8 mouse cellular contexts compared by ENCODE assay signal in genomic region chr9:109073661-109074573, GRCm38 (mm10). TPM values are rescaled to one million over a fixed set of nuclear protein-coding genes. Genes with fewer than 3 reads are reported as not detected.
A peak's percentile ranks its signal among the peaks of the same experiment; 100 is the strongest.
DNase-seq lines count a peak whose midpoint lies in the region; ATAC-seq and TF ChIP-seq lines count a peak whose summit lies in the region.

Gene Atrip (minus strand): TSS chr9:109074124.

- H3K4me2 ChIP-seq in embryonic facial prominence, embryonic 14.5 days (ENCODE audit: low read depth, low read length), result peak within 1 kb of the TSS; percentile 88
- H3K4me2 ChIP-seq in limb, embryonic 13.5 days (replicated peaks), result peak within 1 kb of the TSS; percentile 83
- peak within 1 kb of the TSS; percentile 97 for H3K4me2 ChIP-seq in midbrain, embryonic 15.5 days

- peak; percentile 99 for ATAC-seq in embryonic facial prominence, embryonic 14.5 days (ENCODE audit: low read depth)
- peak; percentile 99 for ATAC-seq in limb, embryonic 13.5 days (ENCODE audit: low FRiP score, low read depth)
- peak; percentile 98 for ATAC-seq in midbrain, embryonic 15.5 days (replicated peaks)

- peak; percentile 91 for DNase-seq in A20 (ENCODE audit: low read depth, low spot score)
- DNase-seq in embryonic facial prominence, embryonic 14.5 days (ENCODE audit: low spot score), result peak; percentile 95
- peak; percentile 88 for DNase-seq in heart, adult 8-10 months (ENCODE audit: low spot score)
- peak; percentile 88 for DNase-seq in kidney, adult 9 months
- DNase-seq in spleen, adult 18-20 months, result peak; percentile 78 to 86

- H3K27ac ChIP-seq in bone marrow, adult 2 months (ENCODE audit: control insufficient read depth, insufficient read depth, low read depth, low read length, poor library complexity), result peak within 1 kb of the TSS; percentile 84
- peak within 1 kb of the TSS; percentile 80 for H3K27ac ChIP-seq in embryonic facial prominence, embryonic 14.5 days (replicated peaks; ENCODE audit: low read depth, low read length)
- H3K27ac ChIP-seq in limb, embryonic 13.5 days, result peak within 1 kb of the TSS; percentile 64; the same call in 1 of the 2 replicates
- H3K27ac ChIP-seq in midbrain, embryonic 15.5 days, result peak within 1 kb of the TSS; percentile 79

- peaks cover 45% of the 10 kb centered on the region for H3K36me3 ChIP-seq in embryonic facial prominence, embryonic 14.5 days (ENCODE audit: control insufficient read depth, insufficient read depth, low read length)
- peaks cover 33% of the 10 kb centered on the region for H3K36me3 ChIP-seq in limb, embryonic 13.5 days
- H3K36me3 ChIP-seq in midbrain, embryonic 15.5 days (replicated peaks), result peaks cover 12% of the 10 kb centered on the region

- TF ChIP-seq CTCF in bone marrow, adult 2 months (IDR thresholded peaks at IDR 0.05; ENCODE audit: control insufficient read depth, insufficient read depth, low read length), result no peak

- peaks cover 4% of the 10 kb centered on the region; the same call in 1 of the 2 replicates for H3K4me1 ChIP-seq in bone marrow, adult 2 months (ENCODE audit: control insufficient read depth, insufficient read depth, low read length)
- peaks cover 18% of the 10 kb centered on the region for H3K4me1 ChIP-seq in embryonic facial prominence, embryonic 14.5 days (ENCODE audit: control insufficient read depth, insufficient read depth, low read length)
- H3K4me1 ChIP-seq in limb, embryonic 13.5 days, result peaks cover 17% of the 10 kb centered on the region
- peaks cover 26% of the 10 kb centered on the region for H3K4me1 ChIP-seq in midbrain, embryonic 15.5 days

- TF ChIP-seq POLR2A in bone marrow, adult 2 months (IDR thresholded peaks at IDR 0.05; ENCODE audit: borderline replicate concordance, control insufficient read depth, low read depth, low read length), result peak; percentile 75; the same call in 1 of the 2 replicates

- H3K27me3 ChIP-seq in embryonic facial prominence, embryonic 14.5 days (replicated peaks; ENCODE audit: control insufficient read depth, insufficient read depth, low read length), result no peaks in the 10 kb centered on the region
- no peaks in the 10 kb centered on the region for H3K27me3 ChIP-seq in limb, embryonic 13.5 days
- H3K27me3 ChIP-seq in midbrain, embryonic 15.5 days (replicated peaks), result no peaks in the 10 kb centered on the region

- under 1% methylated on average over 57 of the region's 57 CpGs for WGBS in bone marrow, adult 2 months
- WGBS in embryonic facial prominence, embryonic 14.5 days, result under 1% methylated on average over 51 of the region's 57 CpGs
- WGBS in limb, embryonic 13.5 days, result under 1% methylated on average over 57 of the region's 57 CpGs
- whole genome bisulfite sequencing in midbrain, embryonic 15.5 days, result under 1% methylated on average over 57 of the region's 57 CpGs

- H3K9me3 ChIP-seq in embryonic facial prominence, embryonic 14.5 days (ENCODE audit: control insufficient read depth, low read length), result no peaks in the 10 kb centered on the region
- H3K9me3 ChIP-seq in limb, embryonic 13.5 days, result no peaks in the 10 kb centered on the region
- no peaks in the 10 kb centered on the region for H3K9me3 ChIP-seq in midbrain, embryonic 15.5 days

- H3K4me3 ChIP-seq in bone marrow, adult 2 months (replicated peaks; ENCODE audit: control insufficient read depth, low read depth, low read length), result peak within 1 kb of the TSS; percentile 86
- H3K4me3 ChIP-seq in embryonic facial prominence, embryonic 14.5 days (ENCODE audit: low read depth, low read length), result peak within 1 kb of the TSS; percentile 85
- H3K4me3 ChIP-seq in limb, embryonic 13.5 days, result peak within 1 kb of the TSS; percentile 60
- peak within 1 kb of the TSS; percentile 83 for H3K4me3 ChIP-seq in midbrain, embryonic 15.5 days

- peak within 1 kb of the TSS; percentile 92 for H3K9ac ChIP-seq in embryonic facial prominence, embryonic 14.5 days (ENCODE audit: low read depth, low read length)
- peak within 1 kb of the TSS; percentile 82 for H3K9ac ChIP-seq in limb, embryonic 13.5 days
- H3K9ac ChIP-seq in midbrain, embryonic 15.5 days, result peak within 1 kb of the TSS; percentile 88

RNA-seq across cellular contexts. Expression of gene Atrip, which starts in this region (rescaled TPM):
- polyA plus RNA-seq in bone marrow, adult 2 months (2011; ENCODE audit: insufficient read depth, insufficient read length, low replicate concordance, missing spikeins), result 5.8 and 10.2 TPM in 2 replicates
- 19.5 and 25.0 TPM in 2 replicates for polyA plus RNA-seq in embryonic facial prominence, embryonic 14.5 days (2014; fragmentation: Nextera tagmentation; extraction: Ambion mirVana)
- total RNA-seq in heart, adult 8-10 months (2022), result 1 to 10 TPM; 8.1 to 9.4 (median 8.5) TPM
- polyA plus RNA-seq in limb, embryonic 13.5 days (2015; fragmentation: Nextera tagmentation; extraction: Ambion mirVana), result 29.0 and 31.1 TPM in 2 replicates
- 35.2 and 35.6 TPM in 2 replicates for polyA plus RNA-seq in midbrain, embryonic 15.5 days (2015; fragmentation: Nextera tagmentation; extraction: Ambion mirVana)

Comparison
In these comparisons a context has a peak if more than half of its experiments do, and no peak if none do; other contexts are left out.
1. Peak in every context shown above with its lines: DNase-seq, ATAC-seq, H3K4me3 ChIP-seq and H3K27ac ChIP-seq.